Mouse (Mus musculus): ENCODE data around the gene Actn3. TPM values are rescaled to one million over a fixed set of nuclear protein-coding genes. Genes with fewer than 3 reads are reported as not detected.

Gene Actn3
- 0.37 and 0.66 TPM in 2 replicates for polyA plus RNA-seq (2012; ENCODE audit: low replicate concordance)

DNA sequence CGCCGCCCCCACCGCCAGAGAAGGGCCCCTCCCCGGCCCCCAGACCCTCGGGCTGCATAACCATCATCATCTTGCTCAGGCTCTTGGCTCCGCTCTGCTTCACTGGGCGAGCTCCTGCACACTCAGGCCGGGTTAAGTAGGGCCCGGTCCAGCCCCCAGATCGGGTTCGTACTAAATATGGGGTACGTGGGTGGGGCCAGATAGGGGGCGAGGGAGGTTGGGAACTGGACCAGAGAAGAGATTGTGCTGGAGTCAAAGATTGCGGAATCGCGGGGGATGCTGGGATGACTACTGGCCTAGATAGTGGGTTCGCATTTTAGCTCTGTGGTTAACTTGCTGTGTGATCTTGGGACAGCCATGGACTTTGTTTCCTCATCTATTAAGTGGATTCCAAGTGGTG lies at the start of gene Actn3:
Gene Actn3, minus strand, starts transcription at position 125 of the 400 bp plus-strand sequence.

DNA sequence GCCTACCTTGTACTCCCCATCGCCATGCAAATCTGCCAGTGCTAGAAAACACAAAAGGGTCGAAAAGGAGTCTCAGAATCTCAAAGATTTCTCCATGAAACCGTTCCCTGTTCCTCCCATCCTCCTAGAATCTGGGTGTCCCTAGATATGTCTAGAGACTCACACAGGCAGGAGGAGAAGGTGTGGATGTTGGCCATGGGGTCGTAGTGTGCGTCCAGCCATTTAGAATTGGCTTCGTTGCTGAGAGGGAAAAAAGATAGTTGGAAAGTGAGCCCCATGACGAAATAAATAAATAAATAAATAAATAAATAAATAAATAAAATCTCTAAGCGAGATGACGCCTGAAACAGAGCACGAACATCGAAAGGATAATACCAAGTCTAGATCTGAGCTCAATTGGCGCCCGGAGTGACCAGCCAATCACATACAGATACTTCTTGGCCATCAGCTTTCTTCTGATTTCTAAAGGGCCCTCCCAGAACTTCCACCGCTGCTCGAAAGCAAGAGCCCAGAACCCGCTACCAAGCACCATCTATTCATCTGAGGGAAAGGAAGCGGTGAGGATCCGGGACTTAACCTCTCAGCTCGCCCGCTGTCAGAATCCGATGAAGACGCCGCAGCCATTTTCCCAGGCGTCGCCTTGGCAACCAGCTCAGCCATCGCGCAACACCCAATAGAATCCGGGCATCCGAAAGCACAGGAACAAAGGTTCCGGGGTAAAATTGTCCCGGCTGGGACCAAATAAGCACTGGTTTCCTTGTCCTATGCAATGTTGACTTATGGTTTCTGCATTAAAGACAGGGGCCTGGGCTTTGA lies 28.5 kb upstream of the Actn3 start, which contains the start of gene Bbs1:
Gene Bbs1, minus strand, starts transcription at position 650 of the 816 bp plus-strand sequence.

DNA sequence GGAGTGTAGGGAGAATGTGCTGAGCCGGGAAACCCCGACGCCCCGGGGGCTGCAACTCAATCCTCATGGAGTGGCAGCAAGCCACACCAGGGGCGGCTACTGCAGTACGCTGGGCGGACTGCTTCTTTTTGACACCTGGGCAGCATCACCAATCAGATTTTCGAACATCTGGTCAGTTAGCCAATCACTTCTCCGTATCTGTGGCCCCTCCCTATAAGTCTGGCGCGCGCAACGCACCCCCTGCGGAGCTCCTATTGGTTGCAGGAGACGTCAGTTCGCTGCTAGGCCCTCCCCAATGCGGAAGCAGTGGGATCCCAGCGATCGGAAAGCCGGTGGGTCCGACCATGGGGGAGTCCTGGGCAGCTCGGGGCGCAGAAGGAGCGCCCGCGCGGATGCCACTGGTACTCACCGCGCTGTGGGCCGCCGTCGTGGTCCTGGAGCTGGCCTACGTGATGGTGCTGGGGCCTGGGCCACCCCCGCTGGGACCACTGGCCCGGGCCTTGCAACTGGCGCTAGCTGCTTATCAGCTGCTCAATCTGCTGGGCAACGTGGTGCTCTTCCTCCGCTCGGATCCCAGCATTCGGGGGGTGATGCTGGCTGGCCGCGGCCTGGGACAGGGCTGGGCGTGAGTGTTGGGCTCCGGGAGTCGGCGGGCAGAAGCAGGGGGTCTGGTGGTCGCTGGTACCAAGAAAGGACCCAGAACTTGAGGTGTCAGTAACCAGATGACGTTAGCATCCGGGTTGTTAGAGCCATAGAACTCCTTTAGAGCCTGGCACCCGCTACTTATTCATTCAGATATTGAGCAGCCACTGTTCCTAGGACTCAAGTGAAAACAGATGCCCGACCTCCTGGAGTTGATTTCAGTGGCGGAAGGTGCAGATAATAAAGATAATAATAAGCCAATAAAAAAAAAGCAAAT lies 955 bp upstream of the Actn3 start, which contains the start of gene Zdhhc24:
Gene Zdhhc24, plus strand, starts transcription at position 264 of the 919 bp plus-strand sequence.

DNA sequence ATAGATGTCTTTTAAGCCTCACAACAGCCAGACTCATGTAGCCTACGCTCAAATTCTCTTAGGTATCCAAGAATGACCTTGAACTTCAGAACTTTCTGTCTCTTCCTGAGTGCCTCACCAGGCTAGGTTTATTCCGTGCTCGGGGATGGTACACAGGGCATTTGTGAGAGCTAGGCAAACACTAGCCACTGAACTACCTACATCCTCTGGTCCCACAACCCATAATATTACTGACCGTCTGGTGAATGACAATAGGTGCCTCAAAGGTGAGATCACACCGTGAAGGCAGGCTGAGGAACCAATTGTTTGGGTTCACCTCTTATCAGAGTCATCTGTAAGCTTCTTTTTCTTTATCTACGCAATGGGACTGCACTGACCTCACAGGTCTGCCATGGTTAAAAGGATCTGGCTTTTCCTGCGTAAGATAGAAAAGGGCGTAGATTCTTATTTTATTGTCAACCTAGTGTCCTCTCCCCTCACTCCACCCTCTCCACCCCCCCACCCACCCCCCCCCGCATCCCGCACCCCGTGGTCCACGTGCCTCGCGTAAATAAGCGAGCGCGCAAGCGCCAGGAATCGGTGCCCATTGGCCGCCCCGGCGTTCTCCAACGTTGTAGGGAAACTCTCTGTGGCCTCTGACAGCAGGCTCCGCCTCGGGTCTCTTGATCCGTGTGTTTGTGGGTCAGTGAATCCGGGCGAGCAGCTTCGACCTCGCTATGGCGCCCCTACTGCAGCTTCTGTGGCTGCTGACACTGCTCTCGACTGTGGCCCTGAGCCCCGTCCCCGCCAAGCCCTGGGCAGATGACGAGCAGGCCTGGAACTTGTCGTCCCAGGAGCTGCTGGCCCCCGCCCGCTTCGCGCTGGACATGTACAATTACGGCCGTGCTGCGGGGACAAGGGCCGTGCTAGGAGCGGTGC lies 22.9 kb downstream of the Actn3 start, which contains the start of gene Ctsf:
Gene Ctsf, plus strand, starts transcription at position 579 of the 918 bp plus-strand sequence.

DNA sequence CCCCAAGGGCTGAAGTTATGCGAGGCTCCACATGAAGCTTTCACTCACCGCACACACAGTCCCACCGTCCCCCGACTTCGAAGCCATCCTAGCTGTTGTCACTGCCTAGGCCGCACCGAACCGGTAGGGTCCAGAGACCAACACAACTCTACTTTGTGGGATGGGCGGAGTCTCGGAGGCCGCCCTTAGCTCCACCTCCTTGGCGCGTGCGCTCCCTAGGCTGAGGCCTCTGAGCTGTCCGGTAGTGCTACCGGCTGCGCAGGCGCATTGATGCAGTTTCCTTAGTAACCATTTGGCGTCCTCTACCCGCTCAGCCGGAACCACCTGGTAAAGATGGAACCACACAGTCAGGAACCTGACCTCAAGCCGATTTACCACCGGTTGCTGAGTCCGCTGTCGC lies 38.6 kb downstream of the Actn3 start, which contains the start of the genes Ccs and Ccdc87:
Gene Ccs, minus strand, starts transcription at position 184 of the 400 bp plus-strand sequence.
Gene Ccdc87, plus strand, starts transcription at position 218 of the 400 bp plus-strand sequence.

Other genes starting within 250 kb of the Actn3 start
- 1.1 TPM in 1 of 2 replicates, not detected in the other for gene Gm960, start 179.2 kb downstream of the Actn3 start, polyA plus RNA-seq (2012; ENCODE audit: low replicate concordance)
- 0.06 and 0.20 TPM in 2 replicates for gene Sptbn2, start 166.7 kb downstream of the Actn3 start, polyA plus RNA-seq (2012; ENCODE audit: low replicate concordance)
- gene Rbm4b, start 121.4 kb downstream of the Actn3 start, polyA plus RNA-seq (2012; ENCODE audit: low replicate concordance) = 3.1 and 4.8 TPM in 2 replicates
- gene Rbm4, start 84.0 kb downstream of the Actn3 start, polyA plus RNA-seq (2012; ENCODE audit: low replicate concordance) = 3.0 and 9.7 TPM in 2 replicates
- 3.5 and 7.0 TPM in 2 replicates for gene Gm21992, start 66.3 kb downstream of the Actn3 start, polyA plus RNA-seq (2012; ENCODE audit: low replicate concordance)
- gene Rbm14, start 66.3 kb downstream of the Actn3 start, polyA plus RNA-seq (2012; ENCODE audit: low replicate concordance) = 23.2 and 88.3 TPM in 2 replicates
- gene Ccs, start 38.6 kb downstream of the Actn3 start, polyA plus RNA-seq (2012; ENCODE audit: low replicate concordance) = 21.4 and 110 TPM in 2 replicates
- gene Ccdc87, start 38.5 kb downstream of the Actn3 start, polyA plus RNA-seq (2012; ENCODE audit: low replicate concordance) = not detected in 2 replicates
- gene Ctsf, start 22.8 kb downstream of the Actn3 start, polyA plus RNA-seq (2012; ENCODE audit: low replicate concordance) = 17.8 and 31.5 TPM in 2 replicates
- gene Zdhhc24, start 759 bp upstream of the Actn3 start, polyA plus RNA-seq (2012; ENCODE audit: low replicate concordance) = 5.1 and 6.1 TPM in 2 replicates
- gene Bbs1, start 28.7 kb upstream of the Actn3 start, polyA plus RNA-seq (2012; ENCODE audit: low replicate concordance) = 4.4 and 8.3 TPM in 2 replicates
- 49.7 and 54.1 TPM in 2 replicates for gene Dpp3, start 50.4 kb upstream of the Actn3 start, polyA plus RNA-seq (2012; ENCODE audit: low replicate concordance)
- 0.11 and 0.36 TPM in 2 replicates for gene Peli3, start 65.2 kb upstream of the Actn3 start, polyA plus RNA-seq (2012; ENCODE audit: low replicate concordance)
- gene Mrpl11, start 84.2 kb upstream of the Actn3 start, polyA plus RNA-seq (2012; ENCODE audit: low replicate concordance) = 41.9 and 74.6 TPM in 2 replicates
- 0.14 and 0.37 TPM in 2 replicates for gene Npas4, start 112.4 kb upstream of the Actn3 start, polyA plus RNA-seq (2012; ENCODE audit: low replicate concordance)
- 3.2 and 6.6 TPM in 2 replicates for gene Slc29a2, start 146.0 kb upstream of the Actn3 start, polyA plus RNA-seq (2012; ENCODE audit: low replicate concordance)
- 6.5 TPM in 2 replicates for gene B4gat1, start 160.9 kb upstream of the Actn3 start, polyA plus RNA-seq (2012; ENCODE audit: low replicate concordance)
- not detected in 2 replicates for gene AC124502.3, start 161.0 kb upstream of the Actn3 start, polyA plus RNA-seq (2012; ENCODE audit: low replicate concordance)
- gene Brms1, start 163.4 kb upstream of the Actn3 start, polyA plus RNA-seq (2012; ENCODE audit: low replicate concordance) = 29.9 and 97.0 TPM in 2 replicates
- gene Rin1, start 172.6 kb upstream of the Actn3 start, polyA plus RNA-seq (2012; ENCODE audit: low replicate concordance) = 0.43 and 0.90 TPM in 2 replicates
- 4.3 and 7.0 TPM in 2 replicates for gene Cd248, start 190.2 kb upstream of the Actn3 start, polyA plus RNA-seq (2012; ENCODE audit: low replicate concordance)
- 0.09 and 1.3 TPM in 2 replicates for gene Tmem151a, start 207.6 kb upstream of the Actn3 start, polyA plus RNA-seq (2012; ENCODE audit: low replicate concordance)
- gene Yif1a, start 210.6 kb upstream of the Actn3 start, polyA plus RNA-seq (2012; ENCODE audit: low replicate concordance) = 12.3 and 39.3 TPM in 2 replicates
- 2.3 and 6.4 TPM in 2 replicates for gene Cnih2, start 220.6 kb upstream of the Actn3 start, polyA plus RNA-seq (2012; ENCODE audit: low replicate concordance)
- gene Rab1b, start 229.2 kb upstream of the Actn3 start, polyA plus RNA-seq (2012; ENCODE audit: low replicate concordance) = 269 and 344 TPM in 2 replicates
- 18.0 and 32.6 TPM in 2 replicates for gene Klc2, start 240.7 kb upstream of the Actn3 start, polyA plus RNA-seq (2012; ENCODE audit: low replicate concordance)

Measured in leukemia stem cell, adult 10-12 weeks (primary cell).